Mouse (Mus musculus) embryonic facial prominence, embryonic 10.5 days (tissue): ENCODE results near the gene Wdr60. TPM values are rescaled to one million over a fixed set of nuclear protein-coding genes. Genes with fewer than 3 reads are reported as not detected.

Source experiments
- DNase-seq: peaks from one replicate; pipeline ENCODE4 v3.0.0-alpha.2; 2017; ENCODE audit warnings: low spot score
- H3K27ac ChIP-seq: fragments of 300-500 bp; sonication (generic); replicated peaks from 2 replicates; pipeline ENCODE4 v1.5.1; 2016; ENCODE audit warnings: mild to moderate bottlenecking
- H3K27me3 ChIP-seq: fragments of 300-500 bp; sonication (generic); replicated peaks from 2 replicates; pipeline ENCODE4 v1.6.1; 2016; ENCODE audit warnings: low read depth, mild to moderate bottlenecking; ENCODE audit not compliant: poor library complexity, severe bottlenecking
- H3K36me3 ChIP-seq: fragments of 300-500 bp; sonication (generic); replicated peaks from 2 replicates; pipeline ENCODE4 v1.6.1; 2016; ENCODE audit warnings: mild to moderate bottlenecking, moderate library complexity
- H3K4me1 ChIP-seq: fragments of 300-500 bp; sonication (generic); 2 replicates; pipeline ENCODE4 v1.6.1; 2016
- H3K4me3 ChIP-seq: fragments of 300-500 bp; sonication (generic); 2 replicates; pipeline ENCODE4 v1.5.1; 2016; ENCODE audit warnings: mild to moderate bottlenecking, moderate library complexity
- H3K9me3 ChIP-seq: fragments of 300-500 bp; sonication (generic); 2 replicates; pipeline ENCODE4 v1.6.1; 2016; ENCODE audit warnings: mild to moderate bottlenecking
- WGBS: fragments of 180-500 bp; shearing (Covaris S2); methylation state at CpG from one replicate; pipeline ENCODE4 v1.1.7; 2016; 5-methylcytosine and 5-hydroxymethylcytosine counted together
- polyA plus RNA-seq: library from polyadenylated mRNA; unstranded; fragments of >200 nt; fragmentation: Nextera tagmentation; extraction: Ambion mirVana; gene quantifications from 2 replicates; pipeline ENCODE4 v1.2.1, GENCODE M21; 2016

Gene Wdr60
- polyA plus RNA-seq, 1 experiment from 2014 or later, result 20.2 TPM

DNA sequence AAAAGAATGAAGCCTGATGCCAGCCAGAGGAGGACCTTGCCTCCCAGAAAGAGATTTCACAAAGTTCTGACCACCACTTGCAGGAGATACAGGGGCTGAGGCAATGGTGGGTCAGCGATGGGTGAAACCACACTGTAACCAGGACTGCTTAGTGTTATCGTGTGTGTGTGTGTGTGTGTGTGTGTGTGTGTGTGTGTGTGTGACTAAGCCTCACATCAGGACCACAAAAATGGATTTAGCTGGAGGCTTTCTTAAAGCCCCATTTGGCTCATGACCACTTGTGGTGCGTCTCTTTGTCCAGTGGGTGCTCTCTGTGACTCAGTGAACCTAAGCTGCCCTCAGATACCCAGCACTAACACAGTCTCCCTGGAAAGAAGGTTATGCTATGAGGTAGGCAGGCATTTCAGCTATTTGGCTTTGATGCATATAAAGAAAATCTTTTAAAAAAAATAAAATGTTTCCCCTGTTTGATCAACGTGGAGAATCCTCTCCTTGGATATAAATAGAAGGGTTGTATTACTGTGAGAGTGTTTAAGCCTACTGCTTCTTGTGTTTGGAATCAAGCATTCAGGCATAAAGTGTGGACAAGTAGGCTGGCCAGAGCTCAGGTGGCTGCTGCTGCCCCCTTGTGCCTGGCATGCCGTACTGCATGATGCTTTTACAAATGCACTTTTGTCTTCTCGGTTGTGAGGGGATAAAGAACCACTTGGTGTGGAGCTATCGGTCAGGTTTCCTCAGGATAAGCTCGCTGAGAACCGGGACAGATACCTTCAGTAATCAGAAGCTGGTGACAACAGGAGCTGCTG is 60.4 kb downstream of the Wdr60 start:
- Histone ChIP-seq H3K36me3 (0 out of 2 replicates have a peak, but pooled peaks cover 4% of the 10 kb centered on the region), H3K4me3 (no peak overlapping the region), H3K27ac (no peak overlapping the region), H3K27me3 (no peaks in the 10 kb centered on the region), H3K9me3 (no peaks in the 10 kb centered on the region), H3K4me1 (peaks cover 6% of the 10 kb centered on the region)
- 33% methylated on average over 9 of the region's 9 CpGs for whole genome bisulfite sequencing
- peak; percentile 70 for DNase-seq

DNA sequence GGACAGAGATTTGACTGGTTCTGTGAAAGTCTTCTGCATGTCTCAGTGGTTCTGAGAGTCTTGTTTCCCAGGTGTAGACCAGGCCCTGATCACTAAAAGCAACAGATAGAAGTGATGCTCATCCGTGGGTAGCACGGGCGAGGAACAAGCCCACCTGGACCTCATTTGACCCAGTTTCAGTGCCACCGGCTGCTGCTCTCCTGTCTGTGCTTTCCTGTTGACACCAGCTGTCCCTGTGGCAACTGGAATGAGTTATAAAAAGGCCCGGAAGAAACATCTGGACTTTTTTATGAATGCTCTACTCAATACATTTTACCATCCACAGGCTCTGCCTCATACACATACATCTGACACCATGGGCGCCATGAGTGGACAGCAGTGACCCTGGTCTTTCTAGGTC is 64.0 kb downstream of the Wdr60 start:
- Histone ChIP-seq H3K4me3 (no peak overlapping the region), H3K27me3 (no peaks in the 10 kb centered on the region), H3K4me1 (peaks cover 9% of the 10 kb centered on the region), H3K27ac (no peak overlapping the region), H3K36me3 (no peaks in the 10 kb centered on the region), H3K9me3 (no peaks in the 10 kb centered on the region)
- 61% methylated on average over 6 of the region's 6 CpGs for WGBS
- DNase-seq, result no peak

DNA sequence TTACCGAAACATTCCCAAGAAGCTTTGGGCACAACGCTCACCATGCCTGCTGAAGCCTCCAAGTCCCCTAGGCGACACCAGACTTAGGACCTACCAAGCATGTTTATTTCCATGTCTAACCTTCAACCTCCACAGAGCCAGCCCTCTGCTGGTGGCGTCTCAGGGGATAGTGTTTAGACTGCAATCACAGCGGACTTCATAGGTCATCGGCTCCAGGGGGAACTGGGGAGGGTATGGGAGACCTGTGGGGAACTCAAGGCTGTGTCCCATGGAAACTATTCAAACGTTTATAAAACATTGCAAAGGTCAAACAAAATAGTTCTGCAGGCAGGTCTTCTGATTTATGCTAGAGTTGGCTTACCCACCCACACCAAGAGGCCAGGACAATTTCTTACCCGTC is 66.6 kb downstream of the Wdr60 start:
- Histone ChIP-seq H3K36me3 (no peaks in the 10 kb centered on the region), H3K4me1 (peaks cover 16% of the 10 kb centered on the region), H3K27ac (no peak overlapping the region), H3K9me3 (no peaks in the 10 kb centered on the region), H3K27me3 (no peaks in the 10 kb centered on the region), H3K4me3 (no peak overlapping the region)
- DNase-seq, result no peak
- 74% methylated on average over 8 of the region's 8 CpGs for WGBS

DNA sequence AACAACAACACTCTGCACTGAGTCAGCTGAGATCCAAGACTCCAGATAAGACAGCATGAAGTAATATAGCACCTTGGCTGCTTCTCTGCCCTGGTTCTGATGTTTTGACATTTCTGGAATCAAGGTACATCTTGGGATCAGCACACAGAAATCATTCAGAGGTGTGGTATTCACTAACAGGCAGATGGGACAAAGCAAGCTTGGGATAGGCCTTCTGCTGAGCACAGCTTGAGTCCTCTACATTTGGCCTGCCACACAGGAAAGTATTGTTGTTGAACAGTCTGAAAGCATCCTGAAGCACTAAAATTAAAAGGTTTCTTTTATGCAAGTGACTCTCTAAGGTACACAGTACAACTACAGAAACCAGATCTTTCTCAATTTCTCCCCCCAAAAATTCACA is 68.2 kb downstream of the Wdr60 start:
- no peaks in the 10 kb centered on the region for H3K27me3 ChIP-seq
- peaks cover 16% of the 10 kb centered on the region for H3K4me1 ChIP-seq
- no peaks in the 10 kb centered on the region for H3K36me3 ChIP-seq
- DNase-seq, result no peak
- H3K27ac ChIP-seq, result no peak overlapping the region
- H3K4me3 ChIP-seq, result no peak overlapping the region
- H3K9me3 ChIP-seq, result no peaks in the 10 kb centered on the region

DNA sequence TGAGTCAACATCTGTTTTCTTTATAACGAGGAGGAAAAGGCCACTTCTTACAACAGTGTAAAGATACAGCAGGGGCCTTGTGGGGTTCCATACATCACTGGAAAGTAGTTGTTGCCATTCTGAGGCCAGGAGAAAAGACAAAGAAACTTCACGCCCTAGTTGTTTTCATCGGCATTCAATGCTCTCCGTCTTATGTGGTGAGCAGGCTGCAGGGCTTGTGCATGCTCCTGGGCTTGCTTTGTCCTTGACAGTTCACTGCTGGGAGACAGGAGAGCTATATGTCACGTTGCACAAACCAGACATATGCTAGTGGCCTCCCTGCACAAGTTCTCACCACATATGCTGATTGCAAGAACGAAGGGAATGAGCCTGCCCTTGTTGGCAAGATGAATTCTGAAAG is 68.9 kb downstream of the Wdr60 start:
- WGBS, result 64% methylated on average over 6 of the region's 6 CpGs
- no peaks in the 10 kb centered on the region for H3K36me3 ChIP-seq
- H3K4me1 ChIP-seq, result peaks cover 14% of the 10 kb centered on the region
- H3K4me3 ChIP-seq, result no peak overlapping the region
- H3K27ac ChIP-seq, result peak overlapping the region; percentile 40; the same call in 1 of the 2 replicates
- no peak for DNase-seq
- H3K9me3 ChIP-seq, result no peaks in the 10 kb centered on the region
- H3K27me3 ChIP-seq, result no peaks in the 10 kb centered on the region

DNA sequence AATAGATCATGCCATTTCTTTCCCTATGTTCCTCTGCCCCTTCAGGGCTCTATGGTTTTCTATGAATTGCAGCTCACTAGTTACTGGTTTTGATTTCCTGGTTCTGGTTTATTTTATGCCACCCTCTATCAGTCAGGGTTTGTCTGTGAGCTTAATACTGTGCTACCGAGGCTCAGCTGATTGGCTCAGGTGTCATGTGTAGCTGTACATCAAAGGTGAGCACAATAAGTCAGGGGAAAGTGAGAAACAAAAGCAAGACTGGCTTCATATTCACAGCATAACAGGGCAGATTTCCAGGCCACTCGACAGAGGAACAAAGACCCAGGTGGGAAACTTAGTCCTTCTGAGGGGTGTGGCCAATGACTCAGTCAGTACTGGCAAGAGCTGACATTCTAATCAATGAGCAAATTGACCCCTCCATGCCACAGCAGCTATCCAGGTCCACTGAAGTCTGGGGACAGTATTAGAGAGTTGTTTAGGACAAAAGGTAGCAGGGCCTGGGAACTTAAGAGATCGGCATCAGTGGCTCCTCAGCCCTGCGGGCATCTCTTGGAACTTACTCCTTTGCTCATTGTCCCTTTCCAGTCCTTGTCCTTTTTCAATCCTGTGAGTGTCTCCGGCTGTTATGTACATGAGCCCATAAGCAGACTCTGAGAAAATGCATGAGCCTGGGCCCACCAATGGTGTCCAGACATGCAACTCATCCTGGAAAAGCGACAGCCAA is 79.4 kb downstream of the Wdr60 start:
- WGBS, result 80% methylated on average over 6 of the region's 6 CpGs
- H3K4me1 ChIP-seq, result no peaks in the 10 kb centered on the region
- H3K27me3 ChIP-seq, result no peaks in the 10 kb centered on the region
- no peaks in the 10 kb centered on the region for H3K36me3 ChIP-seq
- H3K9me3 ChIP-seq, result no peaks in the 10 kb centered on the region
- H3K27ac ChIP-seq, result no peak overlapping the region
- H3K4me3 ChIP-seq, result no peak overlapping the region
- DNase-seq, result no peak

DNA sequence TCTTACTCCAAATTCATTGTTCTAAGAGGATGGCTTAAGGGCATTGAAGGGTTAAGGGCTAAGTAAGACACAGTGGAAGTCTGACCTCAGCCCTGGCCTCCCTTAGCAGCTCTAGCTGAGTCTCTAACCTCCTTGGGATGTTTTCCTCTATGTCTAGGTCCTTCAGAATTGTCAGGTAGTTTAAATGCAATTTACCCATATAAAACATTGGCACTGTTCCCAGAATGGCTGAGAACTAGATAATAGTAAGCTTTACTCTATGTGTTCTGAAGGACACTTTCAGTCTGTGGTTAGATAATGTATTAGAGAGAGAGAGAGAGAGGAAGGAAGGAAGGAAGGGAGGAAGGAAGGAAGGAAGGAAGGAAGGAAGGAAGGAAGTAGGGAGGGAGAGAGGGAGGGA is 80.4 kb downstream of the Wdr60 start:
- DNase-seq, result no peak
- H3K36me3 ChIP-seq, result no peaks in the 10 kb centered on the region
- no peaks in the 10 kb centered on the region for H3K9me3 ChIP-seq
- H3K4me3 ChIP-seq, result no peak overlapping the region
- no peaks in the 10 kb centered on the region for H3K27me3 ChIP-seq
- no peak overlapping the region for H3K27ac ChIP-seq
- no peaks in the 10 kb centered on the region for H3K4me1 ChIP-seq

DNA sequence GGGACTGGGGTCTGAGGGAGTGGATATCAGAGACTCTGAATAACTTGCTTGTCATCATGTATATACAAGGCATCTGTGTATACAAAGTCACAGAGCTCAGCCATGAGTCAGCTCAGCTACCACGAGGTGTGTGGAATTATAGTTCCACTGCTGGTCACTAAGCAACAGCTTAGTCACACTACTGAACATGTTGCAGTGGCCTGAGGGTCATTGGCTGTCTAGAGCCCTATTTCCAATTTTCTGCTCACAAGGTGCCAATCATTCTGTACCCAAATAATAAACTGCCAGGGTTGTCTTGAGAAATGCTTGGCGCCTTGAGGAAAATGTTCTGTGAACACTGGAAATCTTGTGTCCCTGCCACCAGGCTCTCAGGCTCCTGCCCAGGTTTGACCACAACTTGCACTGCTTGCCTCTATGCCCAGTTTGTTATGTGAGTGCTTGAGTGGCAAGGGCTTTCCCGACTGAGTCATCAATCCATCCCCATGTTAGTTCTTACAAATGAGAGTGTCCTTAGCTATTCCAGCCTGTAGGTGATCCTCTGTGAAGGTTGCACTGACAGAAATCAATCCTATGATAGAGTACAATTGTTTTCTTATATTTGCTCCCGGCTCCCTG is 81.3 kb downstream of the Wdr60 start:
- Histone ChIP-seq H3K27me3 (no peaks in the 10 kb centered on the region), H3K4me3 (no peak overlapping the region), H3K36me3 (no peaks in the 10 kb centered on the region), H3K4me1 (no peaks in the 10 kb centered on the region), H3K27ac (no peak overlapping the region), H3K9me3 (no peaks in the 10 kb centered on the region)
- WGBS, result 79% methylated on average over 4 of the region's 4 CpGs
- no peak for DNase-seq

DNA sequence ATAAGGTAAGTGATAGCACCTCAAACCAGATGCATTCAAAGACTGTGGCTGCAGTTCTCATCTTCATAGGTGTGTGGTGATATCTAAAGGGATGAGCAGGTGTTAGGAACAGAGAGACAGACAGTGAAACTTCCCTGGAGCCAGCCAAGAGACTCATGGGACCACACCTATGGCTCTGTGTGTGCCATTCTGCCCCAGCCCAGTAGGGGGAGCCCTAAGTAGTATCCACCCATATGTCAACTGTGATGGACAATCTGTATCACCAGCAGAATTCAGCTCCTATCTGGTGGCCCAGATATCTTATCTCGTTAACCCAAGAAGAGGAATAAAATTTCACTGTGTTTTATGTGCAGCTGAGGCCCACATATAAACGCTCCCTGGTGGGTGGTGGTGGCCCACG is 85.9 kb downstream of the Wdr60 start:
- Histone ChIP-seq H3K9me3 (no peaks in the 10 kb centered on the region), H3K4me3 (no peak overlapping the region), H3K36me3 (no peaks in the 10 kb centered on the region), H3K27me3 (no peaks in the 10 kb centered on the region), H3K27ac (no peak overlapping the region), H3K4me1 (no peaks in the 10 kb centered on the region)
- WGBS, result 88% methylated on average over 3 of the region's 3 CpGs
- no peak for DNase-seq

DNA sequence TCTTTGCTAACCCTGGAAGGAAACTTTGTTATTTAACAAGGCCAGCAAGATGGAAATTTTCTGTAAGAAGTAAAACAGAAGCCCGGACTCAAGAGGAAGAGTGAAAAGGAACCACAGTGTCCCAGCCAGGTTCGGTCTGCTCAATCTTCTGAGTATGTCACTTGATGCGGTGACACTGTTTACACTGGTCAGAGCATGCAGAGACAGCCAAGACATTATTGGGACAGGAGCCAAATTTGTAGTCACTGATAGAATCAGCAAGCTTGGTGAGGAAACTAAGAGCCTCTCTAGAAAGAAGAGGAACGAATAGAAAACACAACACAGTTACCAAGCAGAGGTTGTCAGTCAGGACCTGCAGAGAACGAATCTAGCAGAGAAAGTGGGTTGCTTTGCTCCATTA is 93.2 kb downstream of the Wdr60 start:
- Histone ChIP-seq H3K27ac (no peak overlapping the region), H3K4me3 (no peak overlapping the region), H3K4me1 (no peaks in the 10 kb centered on the region), H3K9me3 (no peaks in the 10 kb centered on the region), H3K27me3 (no peaks in the 10 kb centered on the region), H3K36me3 (no peaks in the 10 kb centered on the region)
- no peak for DNase-seq
- WGBS, result 87% methylated on average over 5 of the region's 5 CpGs

DNA sequence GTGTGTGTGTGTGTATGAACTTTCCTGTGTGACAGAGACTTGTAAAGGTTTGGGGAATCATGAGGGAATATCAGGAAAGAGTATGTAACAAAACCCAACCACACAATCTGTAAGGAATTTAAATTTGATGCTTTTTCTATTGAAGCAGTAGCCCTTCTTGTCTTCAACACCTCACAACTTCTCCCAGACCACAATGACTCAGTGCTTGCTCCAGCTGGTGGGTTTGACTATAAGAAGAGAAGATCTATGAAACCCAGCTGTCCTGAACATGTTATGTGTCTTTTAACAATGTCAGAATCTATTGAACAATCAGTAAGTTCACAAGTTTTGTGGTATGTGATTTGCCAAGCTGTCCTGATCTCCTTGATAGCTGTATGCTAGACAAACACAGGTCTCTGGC is 97.5 kb downstream of the Wdr60 start:
- no peak overlapping the region for H3K27ac ChIP-seq
- DNase-seq, result no peak
- H3K4me1 ChIP-seq, result no peaks in the 10 kb centered on the region
- no peaks in the 10 kb centered on the region for H3K9me3 ChIP-seq
- H3K27me3 ChIP-seq, result no peaks in the 10 kb centered on the region
- H3K36me3 ChIP-seq, result no peaks in the 10 kb centered on the region
- no peak overlapping the region for H3K4me3 ChIP-seq

DNA sequence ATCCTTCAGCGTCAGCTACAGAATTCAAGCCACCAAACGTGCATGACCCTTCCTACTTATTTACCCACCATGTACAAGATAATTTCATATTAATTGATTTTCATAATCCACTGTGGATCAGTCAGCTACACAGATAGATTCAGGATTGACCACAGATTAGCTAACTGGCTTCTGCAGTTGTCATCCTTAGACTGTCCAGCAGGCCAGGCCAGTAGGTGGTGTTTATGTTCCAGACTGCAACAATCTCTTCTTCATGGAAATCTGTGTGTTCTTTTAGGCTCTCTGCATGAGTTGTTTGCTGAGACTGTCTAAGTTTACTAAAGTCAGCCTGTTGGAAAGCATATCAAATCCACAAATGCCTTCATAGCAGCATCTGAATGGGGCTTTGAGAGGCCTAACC is 103.1 kb downstream of the Wdr60 start:
- Histone ChIP-seq H3K27ac (no peak overlapping the region), H3K4me1 (no peaks in the 10 kb centered on the region), H3K4me3 (no peak overlapping the region), H3K27me3 (no peaks in the 10 kb centered on the region), H3K9me3 (no peaks in the 10 kb centered on the region), H3K36me3 (no peaks in the 10 kb centered on the region)
- DNase-seq, result no peak
- WGBS, result 86% methylated on average over 2 of the region's 2 CpGs

DNA sequence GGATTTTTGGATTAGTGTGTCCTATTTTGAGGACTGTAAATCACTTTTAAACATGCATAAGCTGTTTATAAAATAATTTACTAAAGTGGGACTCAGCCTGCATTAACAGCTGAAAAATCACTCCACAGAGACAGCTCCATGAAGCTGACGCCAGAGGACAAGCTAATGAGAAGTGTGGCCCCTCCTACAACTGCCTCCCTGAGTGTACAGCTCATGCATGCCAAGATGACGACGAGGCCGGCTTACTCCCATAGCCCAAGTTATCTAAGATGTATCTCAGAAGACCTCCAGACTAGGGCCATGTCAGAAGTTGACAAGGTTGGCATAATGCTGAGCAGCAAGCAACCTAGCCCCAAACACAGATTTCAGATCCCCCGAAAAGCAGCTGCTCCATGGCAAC is 103.6 kb downstream of the Wdr60 start:
- Histone ChIP-seq H3K36me3 (no peaks in the 10 kb centered on the region), H3K4me1 (no peaks in the 10 kb centered on the region), H3K27ac (no peak overlapping the region), H3K4me3 (no peak overlapping the region), H3K27me3 (no peaks in the 10 kb centered on the region), H3K9me3 (no peaks in the 10 kb centered on the region)
- DNase-seq, result no peak
- WGBS, result 94% methylated on average over 5 of the region's 5 CpGs
